Mouse (Mus musculus): Measurements from ENCODE around the gene Etl4. TPM values are rescaled to one million over a fixed set of nuclear protein-coding genes. Genes with fewer than 3 reads are reported as not detected.

Etl4 gene
- polyA plus RNA-seq, 1 experiment from 2014 or later, result 10.8 TPM

GRCm38 (mm10) chr2:20419975-20420374, 510.4 kb downstream of the Etl4 start:
- 57% methylated on average over 6 of the region's 6 CpGs for WGBS
- Histone ChIP-seq H3K9ac (ENCODE audit: low read length) (no peak overlapping the region), H3K9me3 (replicated peaks; ENCODE audit: control insufficient read depth, low read length) (no peaks in the 10 kb centered on the region), H3K27ac (ENCODE audit: low read length) (no peak overlapping the region), H3K4me3 (ENCODE audit: low read length) (no peak overlapping the region), H3K27me3 (ENCODE audit: control insufficient read depth, insufficient read depth, low read length) (no peaks in the 10 kb centered on the region), H3K4me1 (ENCODE audit: control insufficient read depth, insufficient read depth, low read length) (no peaks in the 10 kb centered on the region), H3K4me2 (ENCODE audit: low read depth, low read length) (no peak overlapping the region), H3K36me3 (ENCODE audit: control insufficient read depth, insufficient read depth) (no peaks in the 10 kb centered on the region)
- no peak for ATAC-seq (replicated peaks; ENCODE audit: extremely low read depth, insufficient read depth, low FRiP score)

- 78% methylated on average over 4 of the region's 4 CpGs for WGBS
- H3K4me2 ChIP-seq (ENCODE audit: low read depth, low read length), result no peak overlapping the region
- no peak for ATAC-seq (replicated peaks; ENCODE audit: extremely low read depth, insufficient read depth, low FRiP score)
- H3K36me3 ChIP-seq (ENCODE audit: control insufficient read depth, insufficient read depth), result no peaks in the 10 kb centered on the region
- no peaks in the 10 kb centered on the region for H3K9me3 ChIP-seq (replicated peaks; ENCODE audit: control insufficient read depth, low read length)
- H3K27ac ChIP-seq (ENCODE audit: low read length), result no peak overlapping the region
- no peak overlapping the region for H3K9ac ChIP-seq (ENCODE audit: low read length)
- H3K27me3 ChIP-seq (ENCODE audit: control insufficient read depth, insufficient read depth, low read length), result no peaks in the 10 kb centered on the region
- H3K4me1 ChIP-seq (ENCODE audit: control insufficient read depth, insufficient read depth, low read length), result no peaks in the 10 kb centered on the region
- H3K4me3 ChIP-seq (ENCODE audit: low read length), result no peak overlapping the region
Observed at GRCm38 (mm10) chr2:20422275-20422674, 512.7 kb downstream of the Etl4 start.

- Histone ChIP-seq H3K9ac (ENCODE audit: low read length) (no peak overlapping the region), H3K9me3 (replicated peaks; ENCODE audit: control insufficient read depth, low read length) (no peaks in the 10 kb centered on the region), H3K4me3 (ENCODE audit: low read length) (no peak overlapping the region), H3K4me1 (ENCODE audit: control insufficient read depth, insufficient read depth, low read length) (no peaks in the 10 kb centered on the region), H3K4me2 (ENCODE audit: low read depth, low read length) (no peak overlapping the region), H3K36me3 (ENCODE audit: control insufficient read depth, insufficient read depth) (no peaks in the 10 kb centered on the region), H3K27ac (ENCODE audit: low read length) (no peak overlapping the region), H3K27me3 (ENCODE audit: control insufficient read depth, insufficient read depth, low read length) (no peaks in the 10 kb centered on the region)
- 61% methylated on average over 2 of the region's 2 CpGs for WGBS
- no peak for ATAC-seq (replicated peaks; ENCODE audit: extremely low read depth, insufficient read depth, low FRiP score)
Observed at GRCm38 (mm10) chr2:20433656-20434055, 524.1 kb downstream of the Etl4 start.

GRCm38 (mm10) chr2:20435530-20435929, 526.0 kb downstream of the Etl4 start:
- ATAC-seq (replicated peaks; ENCODE audit: extremely low read depth, insufficient read depth, low FRiP score), result no peak
- WGBS, result 90% methylated on average over 4 of the region's 4 CpGs
- Histone ChIP-seq H3K4me2 (ENCODE audit: low read depth, low read length) (no peak overlapping the region), H3K9ac (ENCODE audit: low read length) (no peak overlapping the region), H3K27ac (ENCODE audit: low read length) (no peak overlapping the region), H3K4me3 (ENCODE audit: low read length) (no peak overlapping the region), H3K27me3 (ENCODE audit: control insufficient read depth, insufficient read depth, low read length) (no peaks in the 10 kb centered on the region), H3K36me3 (ENCODE audit: control insufficient read depth, insufficient read depth) (no peaks in the 10 kb centered on the region), H3K9me3 (replicated peaks; ENCODE audit: control insufficient read depth, low read length) (no peaks in the 10 kb centered on the region), H3K4me1 (ENCODE audit: control insufficient read depth, insufficient read depth, low read length) (no peaks in the 10 kb centered on the region)

- Histone ChIP-seq H3K36me3 (ENCODE audit: control insufficient read depth, insufficient read depth) (no peaks in the 10 kb centered on the region), H3K4me3 (ENCODE audit: low read length) (no peak overlapping the region), H3K4me1 (ENCODE audit: control insufficient read depth, insufficient read depth, low read length) (peaks cover 20% of the 10 kb centered on the region), H3K27ac (ENCODE audit: low read length) (no peak overlapping the region), H3K4me2 (ENCODE audit: low read depth, low read length) (no peak overlapping the region), H3K9me3 (replicated peaks; ENCODE audit: control insufficient read depth, low read length) (no peaks in the 10 kb centered on the region), H3K9ac (ENCODE audit: low read length) (no peak overlapping the region), H3K27me3 (ENCODE audit: control insufficient read depth, insufficient read depth, low read length) (no peaks in the 10 kb centered on the region)
- 93% methylated on average over 2 of the region's 2 CpGs for WGBS
- ATAC-seq (replicated peaks; ENCODE audit: extremely low read depth, insufficient read depth, low FRiP score), result no peak
Observed at GRCm38 (mm10) chr2:20442731-20443130, 533.2 kb downstream of the Etl4 start.

GRCm38 (mm10) chr2:20443671-20444440, 534.3 kb downstream of the Etl4 start:
- Histone ChIP-seq H3K27me3 (ENCODE audit: control insufficient read depth, insufficient read depth, low read length) (no peaks in the 10 kb centered on the region), H3K36me3 (ENCODE audit: control insufficient read depth, insufficient read depth) (no peaks in the 10 kb centered on the region), H3K27ac (ENCODE audit: low read length) (peak overlapping the region; percentile 54), H3K9me3 (replicated peaks; ENCODE audit: control insufficient read depth, low read length) (no peaks in the 10 kb centered on the region), H3K4me1 (ENCODE audit: control insufficient read depth, insufficient read depth, low read length) (peaks cover 20% of the 10 kb centered on the region), H3K4me2 (ENCODE audit: low read depth, low read length) (no peak overlapping the region), H3K9ac (ENCODE audit: low read length) (no peak overlapping the region), H3K4me3 (ENCODE audit: low read length) (no peak overlapping the region)
- WGBS, result 34% methylated on average over 10 of the region's 10 CpGs
- ATAC-seq (replicated peaks; ENCODE audit: extremely low read depth, insufficient read depth, low FRiP score), result no peak

GRCm38 (mm10) chr2:20445156-20446155, 535.9 kb downstream of the Etl4 start:
- no peak overlapping the region for H3K4me3 ChIP-seq (ENCODE audit: low read length)
- H3K4me2 ChIP-seq (ENCODE audit: low read depth, low read length), result peak overlapping the region; percentile 26; the same call in 1 of the 2 replicates
- no peak overlapping the region for H3K9ac ChIP-seq (ENCODE audit: low read length)
- 31% methylated on average over 17 of the region's 17 CpGs for WGBS
- H3K27ac ChIP-seq (ENCODE audit: low read length), result peak overlapping the region; percentile 73
- no peaks in the 10 kb centered on the region for H3K9me3 ChIP-seq (replicated peaks; ENCODE audit: control insufficient read depth, low read length)
- H3K36me3 ChIP-seq (ENCODE audit: control insufficient read depth, insufficient read depth), result no peaks in the 10 kb centered on the region
- peak; percentile 68 for ATAC-seq (replicated peaks; ENCODE audit: extremely low read depth, insufficient read depth, low FRiP score)
- H3K4me1 ChIP-seq (ENCODE audit: control insufficient read depth, insufficient read depth, low read length), result peaks cover 20% of the 10 kb centered on the region
- H3K27me3 ChIP-seq (ENCODE audit: control insufficient read depth, insufficient read depth, low read length), result no peaks in the 10 kb centered on the region

- H3K4me3 ChIP-seq (ENCODE audit: low read length), result no peak overlapping the region
- H3K9ac ChIP-seq (ENCODE audit: low read length), result no peak overlapping the region
- no peaks in the 10 kb centered on the region for H3K27me3 ChIP-seq (ENCODE audit: control insufficient read depth, insufficient read depth, low read length)
- peaks cover 20% of the 10 kb centered on the region for H3K4me1 ChIP-seq (ENCODE audit: control insufficient read depth, insufficient read depth, low read length)
- no peaks in the 10 kb centered on the region for H3K36me3 ChIP-seq (ENCODE audit: control insufficient read depth, insufficient read depth)
- H3K4me2 ChIP-seq (ENCODE audit: low read depth, low read length), result no peak overlapping the region
- no peak; the same call in 1 of the 2 replicates for ATAC-seq (replicated peaks; ENCODE audit: extremely low read depth, insufficient read depth, low FRiP score)
- WGBS, result 44% methylated on average over 4 of the region's 4 CpGs
- H3K27ac ChIP-seq (ENCODE audit: low read length), result peak overlapping the region; percentile 73
- no peaks in the 10 kb centered on the region for H3K9me3 ChIP-seq (replicated peaks; ENCODE audit: control insufficient read depth, low read length)
Observed at GRCm38 (mm10) chr2:20446180-20446579, 536.6 kb downstream of the Etl4 start.

- ATAC-seq (replicated peaks; ENCODE audit: extremely low read depth, insufficient read depth, low FRiP score), result no peak
- Histone ChIP-seq H3K4me2 (ENCODE audit: low read depth, low read length) (no peak overlapping the region), H3K9me3 (replicated peaks; ENCODE audit: control insufficient read depth, low read length) (no peaks in the 10 kb centered on the region), H3K4me3 (ENCODE audit: low read length) (no peak overlapping the region), H3K36me3 (ENCODE audit: control insufficient read depth, insufficient read depth) (no peaks in the 10 kb centered on the region), H3K27ac (ENCODE audit: low read length) (no peak overlapping the region), H3K27me3 (ENCODE audit: control insufficient read depth, insufficient read depth, low read length) (no peaks in the 10 kb centered on the region), H3K4me1 (ENCODE audit: control insufficient read depth, insufficient read depth, low read length) (peaks cover 6% of the 10 kb centered on the region), H3K9ac (ENCODE audit: low read length) (no peak overlapping the region)
- WGBS, result 36% methylated on average over 3 of the region's 3 CpGs
Observed at GRCm38 (mm10) chr2:20450945-20451344, 541.4 kb downstream of the Etl4 start.
